Mouse (Mus musculus): ENCODE measurements around the gene Rnps1.
"Not testable (repeated sequence)": the region's sequence is repeated elsewhere in the genome, so short reads cannot be mapped to it uniquely, and the experiment has no call there.

Rnps1 gene

DNA sequence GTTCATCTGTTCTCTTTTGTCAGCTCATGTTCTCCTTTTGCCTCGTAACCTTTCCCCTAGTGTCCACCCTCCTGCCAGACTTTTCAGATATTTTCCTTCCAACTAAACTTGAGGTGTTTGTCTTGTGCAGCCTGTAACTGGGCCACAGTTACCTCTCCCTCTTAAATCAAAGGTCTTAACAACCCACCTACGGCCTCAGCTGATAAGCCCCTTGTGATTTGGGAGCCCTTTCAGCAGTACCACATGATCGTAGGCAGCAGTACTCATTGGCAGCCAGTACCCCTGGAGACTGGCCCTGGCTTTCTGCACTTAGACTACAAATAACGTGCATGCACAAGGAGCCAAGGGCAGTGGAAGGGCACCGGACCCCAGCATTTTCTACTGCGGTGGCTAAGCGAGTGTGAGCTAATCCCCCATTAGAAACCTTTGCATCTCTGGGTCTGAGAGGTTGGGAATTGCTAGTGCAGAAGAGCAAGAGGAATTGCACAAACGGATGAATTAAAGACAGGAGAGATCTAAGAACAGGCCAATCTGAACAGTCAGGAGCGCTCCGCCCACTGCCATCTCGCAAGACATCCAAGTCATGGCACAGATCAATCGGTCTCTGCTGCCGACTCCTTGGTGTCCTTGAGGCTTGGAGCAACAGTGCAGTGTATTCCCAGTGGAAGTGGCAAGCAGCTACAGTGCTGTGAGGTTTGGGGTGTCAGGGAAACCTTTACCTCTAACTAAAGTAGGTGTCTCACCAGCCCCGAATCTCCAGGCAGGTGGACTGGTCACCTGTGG lies 15.0 kb downstream of the Rnps1 start:
- no peak for DNase-seq (ENCODE audit: low spot score)

DNA sequence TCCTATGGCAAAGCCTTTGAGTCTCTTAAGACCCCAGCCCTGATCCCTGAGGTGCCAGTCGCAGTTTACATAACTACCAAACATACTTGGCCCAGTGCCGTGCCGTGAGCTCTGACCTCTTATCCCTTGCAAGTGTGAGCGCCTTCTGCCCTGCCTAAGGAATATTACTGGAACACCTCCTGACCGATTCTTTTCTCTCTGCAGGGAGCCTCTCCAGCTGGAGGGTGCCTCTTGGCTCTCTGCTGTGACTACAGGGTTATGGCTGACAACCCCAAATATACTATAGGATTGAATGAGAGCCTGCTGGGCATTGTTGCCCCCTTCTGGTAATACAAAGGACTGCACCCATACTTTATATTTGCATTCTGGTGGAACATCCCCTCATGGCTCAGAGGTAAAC lies 22.7 kb downstream of the Rnps1 start:
- DNase-seq (ENCODE audit: low spot score) = no peak

DNA sequence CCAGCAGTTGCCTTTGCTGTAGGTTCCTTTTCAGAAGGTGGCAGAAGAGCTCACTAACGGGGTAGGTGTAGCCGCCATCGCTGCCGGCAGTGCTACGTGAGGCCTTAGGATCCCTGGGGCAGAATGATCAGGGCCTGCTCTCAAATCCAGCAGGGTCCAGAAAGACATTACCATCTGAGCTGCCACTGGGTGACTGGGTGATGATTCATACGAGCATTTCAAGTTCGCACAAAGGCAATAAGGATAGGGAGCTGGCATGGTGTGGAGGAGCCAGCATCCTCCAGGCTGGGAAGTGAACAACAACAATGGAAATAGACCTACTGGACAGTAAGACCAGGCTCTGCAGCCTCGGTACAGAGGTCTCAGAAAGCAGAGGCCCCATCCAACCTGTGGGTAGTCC lies 26.0 kb downstream of the Rnps1 start:
- no peak for DNase-seq (ENCODE audit: low spot score)

DNA sequence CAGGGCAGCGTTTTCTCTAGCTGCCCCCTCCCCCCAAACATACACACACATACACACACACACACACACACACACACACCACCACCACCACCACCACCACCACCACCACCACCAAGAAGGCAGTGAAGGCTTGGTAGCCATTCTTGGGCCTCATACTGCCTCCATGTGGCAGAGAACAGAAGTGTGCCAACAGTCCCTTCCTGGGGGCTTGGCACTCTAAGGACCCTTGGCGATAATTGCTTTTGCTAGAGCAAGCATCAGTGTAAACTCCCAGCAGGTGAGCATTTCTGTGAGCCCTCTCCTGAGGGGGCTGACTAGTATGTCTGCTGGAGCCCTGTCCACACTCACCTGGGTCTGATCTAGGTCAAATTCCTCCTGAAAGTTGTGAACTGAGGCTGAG lies 26.8 kb downstream of the Rnps1 start:
- DNase-seq (ENCODE audit: low spot score) = no peak

DNA sequence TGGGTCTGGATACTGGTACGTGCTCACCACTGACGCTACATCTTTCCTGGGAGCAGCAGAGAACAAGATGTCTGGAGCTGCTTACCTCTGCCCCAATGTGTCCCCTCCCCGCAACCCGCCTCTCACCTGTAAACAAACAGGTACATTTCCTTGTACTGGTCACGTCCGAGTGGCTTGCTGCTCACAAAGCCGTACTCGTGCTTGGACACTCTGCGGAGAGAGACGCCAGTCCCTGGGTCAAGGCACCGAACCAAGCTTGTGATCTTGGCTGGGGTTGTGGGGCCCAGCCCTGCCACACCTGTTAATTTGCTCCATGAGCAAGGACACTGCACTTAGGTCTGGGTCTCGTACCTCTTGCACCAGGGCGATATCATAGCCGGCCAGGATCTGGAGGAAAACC lies 27.7 kb downstream of the Rnps1 start:
- DNase-seq (ENCODE audit: low spot score) = no peak

DNA sequence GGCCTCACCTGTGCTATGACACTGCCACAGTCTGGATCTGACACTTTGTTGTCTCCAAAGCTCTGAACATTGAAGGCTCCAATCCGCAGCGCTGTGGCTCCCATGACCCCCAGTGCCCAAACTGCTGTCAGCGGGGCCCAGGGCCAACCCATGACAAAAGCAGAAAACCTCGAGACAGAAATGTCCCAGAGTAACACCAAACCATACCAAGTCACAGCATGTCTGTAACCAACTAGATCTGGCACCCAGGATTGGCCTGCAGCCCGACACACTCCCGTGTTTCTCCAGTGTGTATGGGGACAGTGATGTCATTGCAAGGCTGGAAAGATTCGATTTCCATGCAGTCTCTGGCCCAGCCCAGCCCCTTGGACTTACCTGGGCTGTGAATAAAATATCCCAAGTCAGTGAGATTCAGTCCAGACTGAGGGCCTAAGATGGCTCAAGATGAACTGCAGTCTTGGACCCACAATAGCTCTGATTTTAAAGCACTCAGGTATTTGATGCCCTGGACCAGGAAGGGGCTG lies 28.3 kb downstream of the Rnps1 start, which contains the start of gene Dnase1l2:
TSS of gene Dnase1l2 (minus strand) at position 474 of the 524 bp plus-strand sequence.
- DNase-seq (ENCODE audit: low spot score) = no peak

DNA sequence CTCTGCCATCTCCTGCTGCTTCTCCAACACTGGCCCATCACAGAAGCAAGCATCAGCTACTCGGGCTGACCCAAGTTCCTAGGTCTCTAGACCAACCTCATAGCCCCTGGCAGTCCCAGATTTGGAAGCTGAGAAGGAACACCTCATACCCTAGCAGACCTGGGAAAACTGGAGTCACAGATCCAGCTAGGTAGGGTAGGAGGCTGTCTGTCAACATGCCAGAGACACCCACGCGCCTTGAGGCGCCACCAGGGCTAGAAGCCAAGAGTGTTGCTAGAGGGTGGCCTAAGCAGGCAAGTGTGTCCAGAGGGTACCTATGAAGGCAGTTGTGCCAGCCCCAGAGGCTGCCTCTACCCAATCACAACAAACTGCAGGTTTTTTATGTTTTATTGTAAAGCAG lies 29.0 kb downstream of the Rnps1 start:
- peak; percentile 69 for DNase-seq (ENCODE audit: low spot score)

DNA sequence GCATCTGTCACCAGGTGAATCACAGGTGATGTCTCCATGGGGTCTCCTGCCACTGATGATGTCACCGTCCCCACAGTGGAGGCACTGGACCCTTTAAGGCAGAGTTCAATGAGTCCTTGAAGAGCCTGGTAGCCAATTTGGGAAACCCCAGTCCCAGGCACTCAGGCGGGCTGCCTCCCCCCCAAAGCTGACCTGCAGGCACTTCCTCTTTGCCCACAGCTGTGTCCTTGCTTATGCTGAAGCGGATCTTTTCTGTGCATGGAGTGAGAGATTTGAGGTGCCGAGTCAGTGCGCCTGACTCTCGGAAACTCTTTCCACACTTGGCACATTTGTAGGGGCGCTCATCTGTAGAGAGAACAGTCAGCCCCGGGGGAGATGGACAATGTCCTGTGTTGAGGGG lies 32.2 kb downstream of the Rnps1 start:
- DNase-seq (ENCODE audit: low spot score) = no peak

DNA sequence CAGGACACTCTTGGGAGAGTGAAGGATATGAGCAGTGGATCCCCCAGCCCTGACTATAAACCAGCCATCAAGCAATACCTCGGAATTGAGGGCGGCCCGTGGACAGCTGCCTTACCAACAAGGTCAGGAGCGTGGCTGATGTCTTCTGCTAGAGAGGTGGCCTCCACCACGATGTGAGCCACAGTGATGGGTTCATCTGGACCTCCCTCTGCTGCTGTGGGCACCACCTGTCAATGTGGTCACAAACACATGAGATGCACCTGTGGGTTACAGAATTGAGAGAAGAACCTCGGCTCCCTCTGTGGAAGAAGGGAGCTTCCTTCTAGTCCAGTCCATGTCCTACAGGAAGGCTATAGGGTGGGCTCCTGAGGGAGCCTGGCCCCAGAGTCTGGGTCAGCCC lies 35.1 kb downstream of the Rnps1 start:
- DNase-seq (ENCODE audit: low spot score) = no peak

DNA sequence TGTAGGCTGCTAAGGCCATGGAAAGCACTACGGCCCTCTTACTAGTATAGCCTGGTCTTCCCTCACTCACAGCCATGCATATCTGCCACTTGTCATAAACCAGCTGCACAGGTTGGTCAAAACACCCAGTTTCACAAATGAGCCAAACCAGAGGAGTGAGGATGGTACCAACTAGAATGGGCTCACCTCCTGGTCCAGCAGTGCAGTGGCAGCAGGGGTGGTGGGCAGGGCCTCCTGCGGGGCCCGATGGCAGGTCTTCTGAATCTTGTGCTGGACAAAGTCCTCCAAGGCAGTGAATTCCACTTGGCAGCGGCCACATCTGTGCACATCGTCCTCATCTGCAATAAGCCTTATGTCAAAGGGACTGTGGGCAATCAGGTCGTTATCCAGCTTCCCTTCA lies 36.9 kb downstream of the Rnps1 start:
- no peak for DNase-seq (ENCODE audit: low spot score)

DNA sequence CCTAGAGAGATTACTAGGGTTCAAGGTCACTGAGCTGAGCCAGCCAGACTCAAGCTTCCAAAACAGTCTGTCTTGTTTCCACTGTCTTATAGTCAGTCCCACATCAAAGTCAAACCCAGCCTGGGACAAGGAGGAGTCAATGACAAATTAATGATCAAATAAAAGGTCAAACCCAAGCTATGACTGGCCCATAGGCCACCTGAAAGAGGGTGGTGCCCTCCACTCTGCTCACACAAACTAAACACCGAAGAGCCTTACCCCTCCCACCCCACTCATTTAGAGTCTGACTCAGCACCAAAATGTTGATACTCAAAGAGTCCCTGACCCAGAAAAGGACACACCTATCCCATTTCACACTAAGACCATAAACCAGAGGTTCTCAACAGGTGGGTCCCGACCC lies 39.0 kb downstream of the Rnps1 start:
- DNase-seq (ENCODE audit: low spot score) = no peak

DNA sequence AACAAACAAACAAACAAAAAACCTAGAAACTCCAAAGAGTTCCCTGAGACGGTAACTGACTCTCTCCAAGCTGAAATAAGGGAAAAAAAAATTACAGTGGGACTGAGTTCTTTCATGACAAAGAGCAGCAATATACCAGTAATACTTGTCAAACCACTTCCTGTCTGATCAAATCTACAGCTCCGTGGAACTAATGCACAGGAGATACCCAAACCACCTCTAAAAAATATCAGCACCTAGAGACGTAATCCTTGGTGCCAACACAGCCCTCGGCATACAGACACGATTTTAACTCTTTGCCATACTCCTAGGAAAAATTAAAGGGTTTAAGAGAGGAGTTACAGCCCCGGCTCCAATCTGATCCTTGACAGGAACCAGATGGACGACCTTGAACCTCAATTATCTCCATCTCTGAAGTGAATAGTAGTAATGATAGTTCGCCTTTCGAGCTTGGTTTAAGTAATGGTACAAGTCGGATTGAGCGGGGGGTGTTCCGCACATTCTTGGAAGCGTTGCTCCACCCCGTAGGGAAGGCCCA lies 39.9 kb downstream of the Rnps1 start:
- DNase-seq (ENCODE audit: low spot score) = no peak

DNA sequence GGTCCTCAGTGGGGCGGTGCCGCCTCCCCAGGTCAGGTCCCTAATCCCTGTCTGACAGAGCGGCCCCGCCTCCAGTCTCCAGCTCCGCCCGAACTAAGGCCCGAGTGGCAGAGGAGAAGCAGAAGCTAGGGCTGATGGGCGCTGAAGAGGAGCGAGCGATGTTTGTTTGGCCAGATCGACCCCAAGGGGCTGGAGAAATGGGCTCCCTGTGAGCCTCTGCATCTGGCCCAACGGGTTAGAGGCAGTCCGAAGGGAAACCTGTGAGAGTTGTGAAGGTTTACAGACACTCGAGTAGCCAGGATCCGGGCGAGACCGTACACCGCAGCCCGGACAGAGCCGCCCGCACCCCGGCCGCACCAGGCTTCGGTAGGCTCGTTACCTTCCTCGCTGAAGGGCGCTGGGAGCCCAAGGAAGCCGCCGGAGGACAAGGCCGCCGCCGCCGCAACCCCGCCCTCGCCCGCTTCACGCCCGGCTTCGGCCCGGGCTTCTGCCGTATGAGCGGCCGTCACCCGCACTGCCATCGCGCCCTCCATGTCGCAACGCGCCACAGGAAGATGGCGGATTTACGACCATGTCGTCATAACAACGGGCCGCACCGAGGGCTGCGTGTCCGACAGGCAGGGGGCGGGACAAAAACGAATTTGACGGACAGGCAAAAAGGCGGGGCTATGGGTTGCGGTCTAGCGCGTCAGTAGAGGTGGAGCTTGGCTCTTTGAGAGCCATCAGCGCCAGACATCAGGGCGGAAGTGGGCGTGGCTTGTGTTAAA lies 40.6 kb downstream of the Rnps1 start:
- DNase-seq (ENCODE audit: low spot score) = peak; percentile 99

DNA sequence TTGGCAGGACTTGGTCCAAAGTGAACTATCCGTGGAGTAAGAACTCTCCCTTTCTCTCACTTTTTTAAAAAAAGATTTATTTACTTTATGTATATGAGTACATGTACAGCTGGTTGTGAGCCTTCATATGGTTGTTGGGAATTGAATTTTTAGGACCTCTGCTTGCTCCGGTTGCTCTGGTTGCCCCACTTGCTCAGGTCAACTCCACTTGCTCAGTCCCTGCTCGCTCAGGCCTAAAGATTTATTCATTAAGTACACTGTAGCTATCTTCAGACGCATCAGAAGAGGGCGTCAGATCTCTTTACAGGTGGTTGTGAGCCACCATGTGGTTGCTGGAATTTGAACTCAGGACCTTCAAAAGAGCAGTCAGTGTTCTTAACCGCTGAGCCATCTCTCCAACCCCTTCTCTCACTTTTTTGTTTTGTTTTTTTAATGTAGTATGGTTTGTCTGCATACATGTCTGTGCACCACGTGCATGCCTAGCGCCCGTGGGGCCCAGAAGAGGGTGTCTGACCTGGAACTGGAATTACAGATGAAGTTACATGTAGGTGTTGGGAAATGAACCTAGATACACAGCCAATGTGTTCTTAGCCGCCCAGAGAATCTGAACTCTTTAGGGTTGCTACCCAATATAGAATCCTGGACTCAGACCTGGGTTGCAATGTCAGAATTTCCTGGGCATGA lies 41.3 kb downstream of the Rnps1 start:
- not testable (repeated sequence) for DNase-seq (ENCODE audit: low spot score)

DNA sequence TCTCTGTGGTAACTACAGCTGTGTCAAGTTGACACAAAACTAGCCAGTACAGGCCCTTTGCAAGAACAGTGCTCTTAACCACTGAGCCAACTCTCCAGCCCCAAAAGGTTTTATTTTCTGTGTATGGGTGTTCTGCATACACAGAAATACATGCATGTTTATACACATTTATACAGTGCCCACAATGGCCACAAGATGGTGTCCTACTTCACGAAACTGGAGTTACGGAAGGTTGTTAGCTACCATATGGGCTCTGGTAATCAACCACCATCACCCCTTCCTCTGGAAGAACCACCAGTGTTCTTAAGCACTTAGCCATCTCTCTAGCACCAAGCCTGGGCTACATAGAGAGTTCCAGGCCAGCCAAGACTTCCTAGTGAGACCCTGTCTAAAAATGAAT lies 47.2 kb downstream of the Rnps1 start:
- DNase-seq (ENCODE audit: low spot score) = no peak

DNA sequence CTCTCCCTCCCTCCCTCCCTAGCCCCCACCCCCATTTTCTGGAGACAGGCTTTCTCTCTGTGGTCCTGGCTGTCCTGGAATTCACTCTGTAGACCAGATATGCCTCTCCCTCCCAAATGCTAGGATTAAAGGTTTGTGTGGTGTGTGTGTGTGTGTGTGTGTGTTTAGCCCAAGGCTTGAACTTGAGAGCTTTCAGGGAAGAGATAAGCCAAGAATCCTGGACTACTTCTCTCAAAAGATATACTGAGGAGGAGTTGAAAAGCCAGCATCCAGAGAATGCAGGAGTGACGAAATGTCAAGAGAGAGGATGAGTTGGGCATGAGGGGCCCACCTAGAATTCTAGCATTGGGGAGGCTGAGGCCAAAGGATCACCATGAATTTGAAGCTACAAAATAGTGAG lies 48.6 kb downstream of the Rnps1 start:
- DNase-seq (ENCODE audit: low spot score) = no peak

DNA sequence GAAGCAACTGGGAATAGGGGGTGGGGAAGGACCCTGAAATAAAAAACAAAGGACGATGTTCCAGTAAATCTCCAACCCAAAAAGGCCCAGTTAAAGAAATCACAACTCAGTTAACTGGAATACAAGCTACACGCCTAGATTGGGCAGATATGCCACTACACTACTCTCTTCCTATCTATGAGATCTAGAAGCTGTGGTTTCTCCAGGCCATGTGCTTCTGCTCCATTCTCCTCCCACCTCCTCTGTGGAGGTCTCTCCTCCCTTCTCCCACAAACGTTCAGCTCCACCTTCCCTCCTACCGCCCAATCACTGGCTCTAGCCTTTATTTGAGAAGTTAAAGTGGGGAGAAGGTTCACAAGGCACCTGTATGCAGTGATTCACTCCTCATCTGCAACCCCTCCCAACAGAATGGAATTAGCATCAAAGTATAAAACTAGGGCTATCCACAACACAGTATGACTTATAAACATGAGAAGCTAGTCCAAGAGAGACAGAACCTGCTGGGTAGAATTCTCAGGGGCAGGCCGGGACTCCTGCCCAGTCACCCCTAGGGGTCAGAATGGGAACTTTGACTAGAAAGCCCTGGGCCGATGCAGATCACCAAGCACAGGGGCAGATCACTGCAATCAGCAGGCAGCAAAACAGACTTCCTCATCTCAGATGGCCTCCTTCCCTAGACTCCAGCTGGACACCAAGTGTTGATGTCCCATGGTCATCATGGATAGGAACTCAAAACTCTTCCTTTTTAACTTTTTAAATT lies 49.2 kb downstream of the Rnps1 start:
- DNase-seq (ENCODE audit: low spot score) = no peak

DNA sequence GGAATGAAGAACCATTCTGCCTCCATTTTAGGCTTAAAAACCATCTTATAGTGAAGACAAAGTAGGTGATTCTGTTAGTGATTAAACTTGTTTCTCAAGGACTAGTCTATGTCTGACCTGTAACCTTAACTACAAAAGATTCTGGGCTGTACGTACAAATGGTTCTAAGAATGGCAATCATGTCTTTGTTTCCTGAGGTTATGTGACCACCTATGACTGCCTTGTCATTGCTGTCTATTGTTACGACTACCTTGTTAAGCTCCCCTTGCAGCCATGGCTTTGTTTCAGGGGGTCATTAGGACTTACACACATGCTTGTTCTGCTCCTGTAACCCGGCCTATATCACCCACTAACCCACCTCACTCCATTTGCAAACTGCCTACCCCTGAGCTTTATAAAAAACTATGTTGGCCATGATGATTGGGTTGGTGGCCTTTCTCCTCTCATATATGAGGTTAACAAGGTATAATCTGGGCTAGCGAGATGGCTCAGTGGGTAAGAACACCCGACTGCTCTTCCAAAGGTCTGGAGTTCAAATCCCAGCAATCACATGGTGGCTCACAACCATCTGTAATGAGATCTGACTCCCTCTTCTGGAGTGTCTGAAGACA lies 54.4 kb downstream of the Rnps1 start:
- no peak for DNase-seq (ENCODE audit: low spot score)

DNA sequence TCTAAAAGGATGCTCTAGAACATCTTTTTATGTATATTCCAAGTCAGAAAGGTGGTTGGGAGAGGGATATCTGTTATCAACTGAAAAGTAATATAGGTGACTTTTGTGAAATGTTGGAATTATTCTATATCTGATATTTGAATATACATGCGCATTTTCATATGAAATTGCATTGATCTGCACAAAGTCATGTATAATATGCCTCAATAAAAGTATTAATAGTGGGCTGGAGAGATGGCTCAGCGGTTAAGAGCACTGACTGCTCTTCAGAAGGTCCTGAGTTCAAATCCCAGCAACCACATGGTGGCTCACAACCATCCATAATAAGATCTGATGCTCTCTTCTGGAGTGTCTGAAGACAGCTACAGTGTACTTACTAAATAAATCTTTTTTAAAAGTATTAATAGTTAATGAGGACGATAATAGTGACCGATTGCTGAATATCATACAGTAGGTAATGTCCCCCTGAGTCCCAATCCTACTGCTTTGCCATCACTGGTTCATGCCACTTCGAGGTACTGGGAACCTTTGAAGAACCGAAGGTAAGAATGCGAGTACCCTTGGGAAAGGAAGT lies 55.1 kb downstream of the Rnps1 start:
- DNase-seq (ENCODE audit: low spot score) = no peak

DNA sequence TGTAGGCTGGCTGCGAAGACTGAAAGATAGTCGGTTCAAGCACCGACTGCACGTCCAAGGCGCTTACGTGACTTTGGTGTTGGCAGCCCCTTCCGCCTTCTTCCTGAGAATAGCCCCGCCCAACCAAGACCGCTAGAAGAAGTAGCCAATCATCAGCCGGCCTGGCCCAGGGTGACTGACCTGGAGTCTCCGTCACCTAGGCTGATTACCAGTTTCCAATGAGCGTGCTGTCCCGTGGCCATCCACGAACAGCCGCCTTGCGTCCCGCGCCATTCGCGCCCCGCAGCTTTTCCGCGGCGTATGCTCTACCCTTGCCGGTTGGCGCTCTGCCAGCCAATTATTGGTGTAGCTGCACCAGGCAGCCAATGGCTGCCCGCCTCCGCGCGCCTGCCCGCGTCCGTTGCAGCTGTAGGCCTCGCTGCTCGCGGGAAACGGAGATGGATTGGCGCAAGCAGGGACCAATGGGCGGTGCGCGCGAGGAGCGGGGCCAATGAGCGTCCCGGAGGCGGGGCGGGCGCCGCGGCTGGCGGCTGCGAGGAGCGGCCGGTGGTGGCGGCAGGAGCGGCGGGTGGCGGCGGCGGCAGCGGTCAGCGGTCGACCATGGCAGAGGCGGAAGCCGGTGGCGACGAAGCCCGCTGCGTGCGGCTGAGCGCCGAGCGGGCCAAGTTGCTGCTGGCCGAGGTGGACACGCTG lies 55.7 kb downstream of the Rnps1 start, which contains the start of the genes E4f1 and Pgp:
TSS of gene E4f1 (minus strand) at position 404 of the 693 bp plus-strand sequence.
TSS of gene Pgp (plus strand) at position 483 of the 693 bp plus-strand sequence.
- peak; percentile 99 for DNase-seq (ENCODE audit: low spot score)

Data from testis, postnatal 10 days (tissue).